Mouse (Mus musculus): Measurements from ENCODE around the gene Nme8. TPM values are rescaled to one million over a fixed set of nuclear protein-coding genes. Genes with fewer than 3 reads are reported as not detected.

Nme8 gene
- polyA plus RNA-seq (2012; rRNA removed): not detected in 2 replicates

DNA sequence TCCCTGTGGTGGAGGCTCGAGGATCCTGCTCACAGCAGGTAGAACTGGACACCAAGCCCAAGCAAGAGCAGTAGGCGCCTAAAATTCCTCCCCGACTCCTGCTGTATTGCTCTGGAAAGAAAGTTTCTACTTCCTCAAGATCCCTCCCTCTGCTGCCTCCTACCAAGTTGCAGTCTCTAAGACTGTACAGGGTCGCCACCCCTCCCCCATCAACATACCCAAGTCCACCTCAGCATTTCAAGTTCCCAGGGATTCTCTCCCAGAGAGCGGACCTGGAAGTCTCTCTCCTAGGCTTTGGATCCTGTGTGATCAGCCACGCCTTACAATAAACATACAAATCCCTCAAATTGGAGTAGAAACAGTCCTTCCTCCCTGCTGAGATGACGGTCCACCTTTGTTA lies at the start of gene Nme8:
Gene Nme8, minus strand, starts transcription at position 5 of the 400 bp plus-strand sequence.
- Histone ChIP-seq H3K4me1 (ENCODE audit: control insufficient read depth, insufficient read depth, low read length) (no peaks in the 10 kb centered on the region), H3K36me3 (ENCODE audit: control insufficient read depth, insufficient read depth, low read length) (no peaks in the 10 kb centered on the region), H3K4me3 (ENCODE audit: insufficient read depth, low read depth, low read length) (no peak within 1 kb of the TSS), H3K27ac (ENCODE audit: insufficient read depth, low read depth, low read length) (no peak within 1 kb of the TSS), H3K27me3 (replicated peaks; ENCODE audit: control insufficient read depth, insufficient read depth, low read length) (no peaks in the 10 kb centered on the region)
- TF ChIP-seq POLR2A (IDR thresholded peaks at IDR 0.05; ENCODE audit: low read depth, low read length): no peak
- no peak for TF ChIP-seq CTCF (conservative IDR thresholded peaks at IDR 0.05; ENCODE audit: insufficient read depth, insufficient read length, low read depth, low read length)
- WGBS: 24% methylated on average over 7 of the region's 7 CpGs
- no peak for DNase-seq

DNA sequence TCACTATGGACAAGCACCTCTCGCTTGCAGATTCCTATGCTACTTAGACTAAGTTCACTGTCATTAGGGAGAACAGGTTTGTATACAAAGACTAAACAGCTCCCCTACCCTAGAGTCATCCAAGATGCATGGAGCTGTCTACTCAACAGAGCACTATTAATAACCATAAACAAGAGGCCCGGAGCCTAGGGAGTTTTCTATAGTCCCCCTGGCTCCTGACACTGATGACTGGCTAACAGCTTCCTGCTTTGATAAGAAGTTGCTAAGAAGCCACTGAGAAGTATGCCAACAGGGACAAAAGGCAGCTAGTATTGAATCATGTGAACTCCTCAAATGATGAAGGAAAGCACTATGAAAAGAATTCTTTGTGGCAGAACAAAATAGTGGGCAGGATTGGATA lies 48.1 kb upstream of the Nme8 start:
- Histone ChIP-seq H3K27ac (ENCODE audit: insufficient read depth, low read depth, low read length) (no peak overlapping the region), H3K27me3 (replicated peaks; ENCODE audit: control insufficient read depth, insufficient read depth, low read length) (no peaks in the 10 kb centered on the region), H3K4me3 (ENCODE audit: insufficient read depth, low read depth, low read length) (no peak overlapping the region), H3K36me3 (ENCODE audit: control insufficient read depth, insufficient read depth, low read length) (no peaks in the 10 kb centered on the region), H3K4me1 (ENCODE audit: control insufficient read depth, insufficient read depth, low read length) (no peaks in the 10 kb centered on the region)
- TF ChIP-seq POLR2A (IDR thresholded peaks at IDR 0.05; ENCODE audit: low read depth, low read length) (no peak), CTCF (conservative IDR thresholded peaks at IDR 0.05; ENCODE audit: insufficient read depth, insufficient read length, low read depth, low read length) (no peak)
- no peak for DNase-seq
- 74% methylated on average over 2 of the region's 2 CpGs for WGBS

DNA sequence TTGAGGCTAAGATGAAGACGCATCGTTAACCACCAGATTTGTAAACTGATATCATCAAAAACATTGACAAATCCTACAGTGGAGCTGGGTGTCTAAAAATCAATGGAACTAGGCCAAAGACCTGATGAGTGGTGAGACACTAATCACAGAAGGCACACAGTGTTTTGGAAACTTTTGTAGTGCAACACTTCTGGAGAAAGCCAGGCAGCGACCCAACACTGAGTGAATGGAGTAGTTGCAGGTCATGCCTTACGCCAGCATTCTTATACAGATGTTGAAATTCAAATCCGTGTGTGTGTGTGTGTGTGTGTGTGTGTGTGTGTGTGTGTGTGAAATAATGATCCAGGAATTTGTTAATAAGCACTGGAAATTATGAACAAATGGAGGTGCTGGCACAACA lies 46.9 kb upstream of the Nme8 start:
- H3K4me1 ChIP-seq (ENCODE audit: control insufficient read depth, insufficient read depth, low read length): no peaks in the 10 kb centered on the region
- H3K27ac ChIP-seq (ENCODE audit: insufficient read depth, low read depth, low read length): no peak overlapping the region
- TF ChIP-seq CTCF (conservative IDR thresholded peaks at IDR 0.05; ENCODE audit: insufficient read depth, insufficient read length, low read depth, low read length) (no peak), POLR2A (IDR thresholded peaks at IDR 0.05; ENCODE audit: low read depth, low read length) (no peak)
- H3K36me3 ChIP-seq (ENCODE audit: control insufficient read depth, insufficient read depth, low read length): no peaks in the 10 kb centered on the region
- H3K27me3 ChIP-seq (replicated peaks; ENCODE audit: control insufficient read depth, insufficient read depth, low read length): no peaks in the 10 kb centered on the region
- no peak overlapping the region for H3K4me3 ChIP-seq (ENCODE audit: insufficient read depth, low read depth, low read length)
- 82% methylated on average over 5 of the region's 5 CpGs for WGBS
- no peak for DNase-seq

DNA sequence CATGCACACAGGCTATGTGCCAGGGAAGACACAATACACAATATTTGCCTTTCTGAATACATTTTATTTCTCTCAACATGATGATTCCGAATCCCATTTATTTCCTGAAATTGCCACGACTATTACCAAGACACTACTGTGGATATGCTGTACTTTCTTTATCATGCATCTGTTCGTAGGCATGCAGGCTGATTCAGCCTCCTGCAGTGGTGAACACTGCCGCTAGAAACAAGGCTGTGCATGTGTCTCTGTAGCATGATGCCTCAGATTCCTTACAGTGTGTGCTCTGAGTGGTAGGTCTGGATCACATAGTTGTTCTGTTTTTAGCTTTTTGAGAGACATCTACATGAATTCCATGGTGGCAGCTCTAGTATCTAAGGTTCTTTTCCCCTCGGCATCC lies 37.0 kb upstream of the Nme8 start:
- no peaks in the 10 kb centered on the region for H3K27me3 ChIP-seq (replicated peaks; ENCODE audit: control insufficient read depth, insufficient read depth, low read length)
- 89% methylated on average over 5 of the region's 5 CpGs for WGBS
- H3K4me3 ChIP-seq (ENCODE audit: insufficient read depth, low read depth, low read length): no peak overlapping the region
- no peak overlapping the region for H3K27ac ChIP-seq (ENCODE audit: insufficient read depth, low read depth, low read length)
- DNase-seq: no peak
- H3K4me1 ChIP-seq (ENCODE audit: control insufficient read depth, insufficient read depth, low read length): no peaks in the 10 kb centered on the region
- H3K36me3 ChIP-seq (ENCODE audit: control insufficient read depth, insufficient read depth, low read length): no peaks in the 10 kb centered on the region
- TF ChIP-seq CTCF (conservative IDR thresholded peaks at IDR 0.05; ENCODE audit: insufficient read depth, insufficient read length, low read depth, low read length) (no peak), POLR2A (IDR thresholded peaks at IDR 0.05; ENCODE audit: low read depth, low read length) (no peak)

DNA sequence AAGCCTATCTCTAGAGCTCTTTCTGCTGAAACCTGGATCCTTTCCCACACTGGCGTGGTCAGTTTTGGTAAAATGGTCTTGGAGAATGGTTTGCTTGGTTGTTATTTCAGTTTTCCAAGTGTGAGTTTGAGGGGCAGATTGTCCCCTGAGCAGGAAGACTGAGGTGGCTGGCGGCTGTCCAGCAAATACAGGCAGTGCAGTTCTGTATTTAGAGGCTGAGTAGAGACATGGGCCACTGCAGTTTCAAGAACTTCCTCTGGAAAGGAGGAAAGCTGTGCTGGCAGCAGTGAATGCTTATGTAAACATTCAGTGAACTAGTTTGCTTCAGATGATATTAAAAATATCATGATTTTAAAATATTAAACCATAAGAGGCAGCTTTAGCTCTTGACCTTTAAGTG lies 33.2 kb upstream of the Nme8 start:
- peak; percentile 2 for DNase-seq
- no peaks in the 10 kb centered on the region for H3K27me3 ChIP-seq (replicated peaks; ENCODE audit: control insufficient read depth, insufficient read depth, low read length)
- no peak for TF ChIP-seq POLR2A (IDR thresholded peaks at IDR 0.05; ENCODE audit: low read depth, low read length)
- no peak for TF ChIP-seq CTCF (conservative IDR thresholded peaks at IDR 0.05; ENCODE audit: insufficient read depth, insufficient read length, low read depth, low read length)
- H3K36me3 ChIP-seq (ENCODE audit: control insufficient read depth, insufficient read depth, low read length): no peaks in the 10 kb centered on the region
- no peaks in the 10 kb centered on the region for H3K4me1 ChIP-seq (ENCODE audit: control insufficient read depth, insufficient read depth, low read length)
- 63% methylated on average over 2 of the region's 2 CpGs for whole genome bisulfite sequencing
- no peak overlapping the region for H3K27ac ChIP-seq (ENCODE audit: insufficient read depth, low read depth, low read length)
- no peak overlapping the region for H3K4me3 ChIP-seq (ENCODE audit: insufficient read depth, low read depth, low read length)

DNA sequence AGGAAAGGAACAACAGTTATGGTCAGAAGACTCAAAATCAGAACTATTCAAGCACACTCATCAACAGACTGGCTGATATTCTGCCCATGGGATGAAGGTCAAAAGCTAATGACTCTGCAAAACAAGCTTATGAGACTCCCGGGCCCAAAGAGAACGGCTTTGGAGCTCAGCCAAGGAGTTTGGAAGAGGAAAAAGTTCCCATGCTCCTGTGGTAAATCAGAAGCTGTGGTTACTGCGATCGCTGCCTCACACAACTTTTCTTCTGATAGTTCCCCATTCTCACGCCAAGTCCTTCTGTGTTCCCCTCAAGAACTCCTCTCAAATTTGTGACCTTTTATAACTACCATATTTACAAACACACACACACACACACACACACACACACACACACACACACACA lies 21.4 kb upstream of the Nme8 start:
- Histone ChIP-seq H3K4me3 (ENCODE audit: insufficient read depth, low read depth, low read length) (no peak overlapping the region), H3K4me1 (ENCODE audit: control insufficient read depth, insufficient read depth, low read length) (no peaks in the 10 kb centered on the region), H3K27ac (ENCODE audit: insufficient read depth, low read depth, low read length) (no peak overlapping the region), H3K36me3 (ENCODE audit: control insufficient read depth, insufficient read depth, low read length) (no peaks in the 10 kb centered on the region), H3K27me3 (replicated peaks; ENCODE audit: control insufficient read depth, insufficient read depth, low read length) (no peaks in the 10 kb centered on the region)
- peak; percentile 10 for DNase-seq
- WGBS: 49% methylated on average over 5 of the region's 5 CpGs
- TF ChIP-seq CTCF (conservative IDR thresholded peaks at IDR 0.05; ENCODE audit: insufficient read depth, insufficient read length, low read depth, low read length): no peak
- no peak for TF ChIP-seq POLR2A (IDR thresholded peaks at IDR 0.05; ENCODE audit: low read depth, low read length)

DNA sequence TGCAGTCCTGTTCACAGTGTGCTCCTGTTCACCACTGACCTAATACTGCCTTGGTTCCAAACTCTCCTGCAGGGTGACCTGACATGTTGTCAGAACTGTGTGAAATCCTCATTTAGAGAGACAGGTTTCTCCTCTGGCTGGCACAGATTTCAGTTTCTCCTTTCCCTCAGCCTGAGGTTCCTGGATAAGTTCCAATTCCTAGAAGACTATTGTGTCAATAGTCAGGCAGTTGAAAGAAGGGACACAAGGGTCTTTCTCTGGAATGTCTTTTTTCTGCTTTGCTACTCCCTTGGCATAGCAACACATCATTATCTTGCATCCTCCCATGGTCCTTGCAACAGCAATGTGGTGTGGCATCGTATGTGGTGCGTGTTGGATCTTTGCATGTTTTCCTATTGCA lies 19.6 kb upstream of the Nme8 start:
- Histone ChIP-seq H3K27ac (ENCODE audit: insufficient read depth, low read depth, low read length) (no peak overlapping the region), H3K36me3 (ENCODE audit: control insufficient read depth, insufficient read depth, low read length) (no peaks in the 10 kb centered on the region), H3K27me3 (replicated peaks; ENCODE audit: control insufficient read depth, insufficient read depth, low read length) (no peaks in the 10 kb centered on the region), H3K4me3 (ENCODE audit: insufficient read depth, low read depth, low read length) (no peak overlapping the region), H3K4me1 (ENCODE audit: control insufficient read depth, insufficient read depth, low read length) (no peaks in the 10 kb centered on the region)
- TF ChIP-seq POLR2A (IDR thresholded peaks at IDR 0.05; ENCODE audit: low read depth, low read length) (no peak), CTCF (conservative IDR thresholded peaks at IDR 0.05; ENCODE audit: insufficient read depth, insufficient read length, low read depth, low read length) (no peak)
- no peak for DNase-seq
- 87% methylated on average over 2 of the region's 2 CpGs for WGBS

DNA sequence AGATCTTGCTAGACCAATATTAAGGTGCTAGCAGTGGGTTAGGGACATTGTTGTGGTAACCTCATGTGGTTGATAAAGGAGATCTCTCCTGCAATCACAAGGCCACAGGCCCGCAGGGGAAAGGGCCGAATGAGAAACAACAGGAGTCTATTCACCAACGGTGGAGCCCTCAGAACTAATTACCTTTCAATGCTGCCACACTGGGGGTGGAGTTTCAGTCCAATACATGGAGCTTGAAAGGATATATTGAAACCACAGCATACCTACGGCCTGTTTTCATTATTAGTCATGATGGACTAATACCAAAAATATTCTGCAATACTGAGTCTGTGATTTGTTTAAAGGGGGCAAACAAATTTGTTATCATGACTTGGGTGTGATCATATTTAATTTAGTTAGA lies 6.2 kb upstream of the Nme8 start:
- Histone ChIP-seq H3K27me3 (replicated peaks; ENCODE audit: control insufficient read depth, insufficient read depth, low read length) (no peaks in the 10 kb centered on the region), H3K4me1 (ENCODE audit: control insufficient read depth, insufficient read depth, low read length) (no peaks in the 10 kb centered on the region), H3K36me3 (ENCODE audit: control insufficient read depth, insufficient read depth, low read length) (no peaks in the 10 kb centered on the region), H3K27ac (ENCODE audit: insufficient read depth, low read depth, low read length) (no peak overlapping the region), H3K4me3 (ENCODE audit: insufficient read depth, low read depth, low read length) (no peak overlapping the region)
- DNase-seq: no peak
- WGBS: 62% methylated on average over 4 of the region's 4 CpGs
- TF ChIP-seq CTCF (conservative IDR thresholded peaks at IDR 0.05; ENCODE audit: insufficient read depth, insufficient read length, low read depth, low read length) (no peak), POLR2A (IDR thresholded peaks at IDR 0.05; ENCODE audit: low read depth, low read length) (no peak)

All from kidney, adult 2 months (tissue).